Mouse (Mus musculus) lung, postnatal 10 days (tissue): ENCODE data around the gene Sppl3.

Experiments used
- DNase-seq: peaks from one replicate; pipeline ENCODE4 v3.0.0; 2021

The Sppl3 gene

GRCm38 (mm10) chr5:115000503-115000902 is 10.4 kb upstream of the Sppl3 start:
- DNase-seq, result no peak

- DNase-seq, result no peak
Measured at GRCm38 (mm10) chr5:115001464-115001863, 9.5 kb upstream of the Sppl3 start.

GRCm38 (mm10) chr5:115002781-115003180 is 8.2 kb upstream of the Sppl3 start:
- DNase-seq, result no peak

GRCm38 (mm10) chr5:115003224-115003873 is 7.6 kb upstream of the Sppl3 start:
- no peak for DNase-seq

- DNase-seq, result peak; percentile 27
Measured at GRCm38 (mm10) chr5:115007768-115008167, 3.2 kb upstream of the Sppl3 start.

GRCm38 (mm10) chr5:115008307-115008706 is 2.6 kb upstream of the Sppl3 start:
- no peak for DNase-seq

GRCm38 (mm10) chr5:115009143-115009542 is 1.8 kb upstream of the Sppl3 start:
- DNase-seq, result no peak

- no peak for DNase-seq
Measured at GRCm38 (mm10) chr5:115009961-115010360, 976 bp upstream of the Sppl3 start.

GRCm38 (mm10) chr5:115011217-115011518 is 231 bp downstream of the Sppl3 start:
- no peak for DNase-seq

GRCm38 (mm10) chr5:115011519-115012261 is 753 bp downstream of the Sppl3 start:
- peak; percentile 54 for DNase-seq

- DNase-seq, result no peak
Measured at GRCm38 (mm10) chr5:115013436-115013835, 2.5 kb downstream of the Sppl3 start.

- no peak for DNase-seq
Measured at GRCm38 (mm10) chr5:115014570-115014969, 3.6 kb downstream of the Sppl3 start.

- DNase-seq, result no peak
Measured at GRCm38 (mm10) chr5:115015121-115015520, 4.2 kb downstream of the Sppl3 start.

GRCm38 (mm10) chr5:115018270-115018669 is 7.3 kb downstream of the Sppl3 start:
- no peak for DNase-seq

GRCm38 (mm10) chr5:115018813-115019212 is 7.9 kb downstream of the Sppl3 start:
- DNase-seq, result no peak

GRCm38 (mm10) chr5:115022021-115022420 is 11.1 kb downstream of the Sppl3 start:
- peak; percentile 21 for DNase-seq

GRCm38 (mm10) chr5:115026170-115026569 is 15.2 kb downstream of the Sppl3 start:
- DNase-seq, result no peak

- DNase-seq, result no peak
Measured at GRCm38 (mm10) chr5:115027109-115027508, 16.2 kb downstream of the Sppl3 start.

- no peak for DNase-seq
Measured at GRCm38 (mm10) chr5:115028920-115029319, 18.0 kb downstream of the Sppl3 start.

- DNase-seq, result no peak
Measured at GRCm38 (mm10) chr5:115029509-115029908, 18.6 kb downstream of the Sppl3 start.

GRCm38 (mm10) chr5:115031576-115031975 is 20.6 kb downstream of the Sppl3 start:
- no peak for DNase-seq

GRCm38 (mm10) chr5:115032620-115033019 is 21.7 kb downstream of the Sppl3 start:
- no peak for DNase-seq

- DNase-seq, result no peak
Measured at GRCm38 (mm10) chr5:115035217-115035616, 24.3 kb downstream of the Sppl3 start.

GRCm38 (mm10) chr5:115037099-115037498 is 26.2 kb downstream of the Sppl3 start:
- no peak for DNase-seq

- DNase-seq, result peak; percentile 65
Measured at GRCm38 (mm10) chr5:115040756-115041155, 29.8 kb downstream of the Sppl3 start.
